Mouse (Mus musculus) fibroblast of lung, adult 2 months (primary cell): ENCODE data around the gene Slc22a22.

Experiments used
- DNase-seq: peaks from one replicate; pipeline ENCODE4 v3.0.0-alpha.2; 2011; ENCODE audit warnings: low read depth

Gene Slc22a22

GRCm38 (mm10) chr15:57477525-57477924 lies at the start of gene Slc22a22:
Slc22a22 (minus strand) TSS chr15:57477625.
- no peak for DNase-seq

- no peak for DNase-seq
Measured at GRCm38 (mm10) chr15:57523510-57524298, 46.3 kb upstream of the Slc22a22 start.

- DNase-seq, result no peak
Measured at GRCm38 (mm10) chr15:57522160-57522559, 44.7 kb upstream of the Slc22a22 start.

GRCm38 (mm10) chr15:57509185-57510172 lies 32.1 kb upstream of the Slc22a22 start:
- DNase-seq, result no peak

- DNase-seq, result peak; percentile 41
Measured at GRCm38 (mm10) chr15:57508242-57509184, 31.1 kb upstream of the Slc22a22 start.

GRCm38 (mm10) chr15:57504126-57504705 lies 26.8 kb upstream of the Slc22a22 start:
- DNase-seq, result no peak

GRCm38 (mm10) chr15:57503656-57504055 lies 26.2 kb upstream of the Slc22a22 start:
- no peak for DNase-seq

GRCm38 (mm10) chr15:57501559-57501958 lies 24.1 kb upstream of the Slc22a22 start:
- no peak for DNase-seq

- DNase-seq, result no peak
Measured at GRCm38 (mm10) chr15:57496106-57496505, 18.7 kb upstream of the Slc22a22 start.

- DNase-seq, result no peak
Measured at GRCm38 (mm10) chr15:57482509-57482908, 5.1 kb upstream of the Slc22a22 start.

GRCm38 (mm10) chr15:57471648-57472047 lies 5.8 kb downstream of the Slc22a22 start:
- DNase-seq, result no peak

- no peak for DNase-seq
Measured at GRCm38 (mm10) chr15:57465996-57466395, 11.4 kb downstream of the Slc22a22 start.

- DNase-seq, result no peak
Measured at GRCm38 (mm10) chr15:57465061-57465460, 12.4 kb downstream of the Slc22a22 start.

GRCm38 (mm10) chr15:57464066-57464465 lies 13.4 kb downstream of the Slc22a22 start:
- DNase-seq, result no peak

GRCm38 (mm10) chr15:57461284-57461683 lies 16.1 kb downstream of the Slc22a22 start:
- no peak for DNase-seq

GRCm38 (mm10) chr15:57457374-57457773 lies 20.1 kb downstream of the Slc22a22 start:
- no peak for DNase-seq

GRCm38 (mm10) chr15:57434710-57435404 lies 42.6 kb downstream of the Slc22a22 start:
- no peak for DNase-seq

GRCm38 (mm10) chr15:57408498-57408897 lies 68.9 kb downstream of the Slc22a22 start:
- DNase-seq, result peak; percentile 44

GRCm38 (mm10) chr15:57398439-57399148 lies 78.8 kb downstream of the Slc22a22 start:
- DNase-seq, result no peak

- DNase-seq, result no peak
Measured at GRCm38 (mm10) chr15:57394053-57394452, 83.4 kb downstream of the Slc22a22 start.
